Mouse (Mus musculus): ENCODE measurements around the gene Slamf9. TPM values are rescaled to one million over a fixed set of nuclear protein-coding genes. Genes with fewer than 3 reads are reported as not detected.
A peak's percentile ranks its signal among the peaks of the same experiment; 100 is the strongest.

Slamf9 gene
- polyA plus RNA-seq, 1 experiment from 2014 or later = 1.5 TPM

- TF ChIP-seq CTCF (IDR thresholded peaks at IDR 0.05; ENCODE audit: low read depth) (no peak), EP300 (IDR thresholded peaks at IDR 0.05; ENCODE audit: low read depth) (no peak)
- Histone ChIP-seq H3K4me2 (ENCODE audit: low read depth, low read length) (peak overlapping the region; percentile 64), H3K9ac (replicated peaks) (no peak overlapping the region), H3K36me3 (replicated peaks; ENCODE audit: insufficient read depth, low read length) (no peaks in the 10 kb centered on the region), H3K9me3 (ENCODE audit: low read length) (no peaks in the 10 kb centered on the region), H3K27ac (ENCODE audit: low read depth) (no peak overlapping the region), H3K4me1 (ENCODE audit: insufficient read depth) (peaks cover 3% of the 10 kb centered on the region; the same call in 1 of the 2 replicates), H3K27me3 (ENCODE audit: insufficient read depth, low read length) (no peaks in the 10 kb centered on the region), H3K4me3 (ENCODE audit: low read depth, low read length) (no peak overlapping the region)
- ATAC-seq (peak; percentile 14; the same call in 1 of the 2 replicates), DNase-seq (peak; percentile 12)
- WGBS (ENCODE audit: insufficient replicate concordance) = 51% methylated on average over 12 of the region's 12 CpGs
These were observed 14.6 kb downstream of the Slamf9 start for GRCm38 (mm10) chr1:172489585-172490250.

- no peak overlapping the region for H3K27ac ChIP-seq (ENCODE audit: low read depth)
- H3K4me1 ChIP-seq (ENCODE audit: insufficient read depth) = peaks cover 3% of the 10 kb centered on the region; the same call in 1 of the 2 replicates
- no peaks in the 10 kb centered on the region for H3K9me3 ChIP-seq (ENCODE audit: low read length)
- ATAC-seq = peak; percentile 43; the same call in 1 of the 2 replicates
- H3K9ac ChIP-seq (replicated peaks) = no peak overlapping the region
- H3K36me3 ChIP-seq (replicated peaks; ENCODE audit: insufficient read depth, low read length) = no peaks in the 10 kb centered on the region
- peak overlapping the region; percentile 64 for H3K4me2 ChIP-seq (ENCODE audit: low read depth, low read length)
- WGBS (ENCODE audit: insufficient replicate concordance) = 12% methylated on average over 9 of the region's 10 CpGs
- peak; percentile 88 for DNase-seq
- no peak overlapping the region; the same call in 1 of the 2 replicates for H3K4me3 ChIP-seq (ENCODE audit: low read depth, low read length)
- TF ChIP-seq CTCF (IDR thresholded peaks at IDR 0.05; ENCODE audit: low read depth) = peak; percentile 98
- no peak for TF ChIP-seq EP300 (IDR thresholded peaks at IDR 0.05; ENCODE audit: low read depth)
- H3K27me3 ChIP-seq (ENCODE audit: insufficient read depth, low read length) = no peaks in the 10 kb centered on the region
These were observed 15.1 kb downstream of the Slamf9 start for GRCm38 (mm10) chr1:172490261-172490661.

GRCm38 (mm10) chr1:172492047-172492446 is 16.9 kb downstream of the Slamf9 start:
- no peaks in the 10 kb centered on the region for H3K9me3 ChIP-seq (ENCODE audit: low read length)
- TF ChIP-seq CTCF (IDR thresholded peaks at IDR 0.05; ENCODE audit: low read depth) (no peak), EP300 (IDR thresholded peaks at IDR 0.05; ENCODE audit: low read depth) (no peak)
- no peaks in the 10 kb centered on the region for H3K36me3 ChIP-seq (replicated peaks; ENCODE audit: insufficient read depth, low read length)
- no peak overlapping the region for H3K27ac ChIP-seq (ENCODE audit: low read depth)
- peaks cover 3% of the 10 kb centered on the region; the same call in 1 of the 2 replicates for H3K4me1 ChIP-seq (ENCODE audit: insufficient read depth)
- no peak overlapping the region for H3K9ac ChIP-seq (replicated peaks)
- H3K4me3 ChIP-seq (ENCODE audit: low read depth, low read length) = no peak overlapping the region
- 83% methylated on average over 8 of the region's 8 CpGs for WGBS (ENCODE audit: insufficient replicate concordance)
- no peak overlapping the region for H3K4me2 ChIP-seq (ENCODE audit: low read depth, low read length)
- no peaks in the 10 kb centered on the region for H3K27me3 ChIP-seq (ENCODE audit: insufficient read depth, low read length)
- ATAC-seq = no peak
- DNase-seq = peak; percentile 15

GRCm38 (mm10) chr1:172493516-172493915 is 18.4 kb downstream of the Slamf9 start:
- ATAC-seq (no peak), DNase-seq (no peak)
- TF ChIP-seq EP300 (IDR thresholded peaks at IDR 0.05; ENCODE audit: low read depth) (no peak), CTCF (IDR thresholded peaks at IDR 0.05; ENCODE audit: low read depth) (no peak)
- no peak overlapping the region for H3K9ac ChIP-seq (replicated peaks)
- H3K36me3 ChIP-seq (replicated peaks; ENCODE audit: insufficient read depth, low read length) = no peaks in the 10 kb centered on the region
- WGBS (ENCODE audit: insufficient replicate concordance) = 48% methylated on average over 6 of the region's 6 CpGs
- no peaks in the 10 kb centered on the region for H3K27me3 ChIP-seq (ENCODE audit: insufficient read depth, low read length)
- no peak overlapping the region for H3K4me2 ChIP-seq (ENCODE audit: low read depth, low read length)
- H3K9me3 ChIP-seq (ENCODE audit: low read length) = no peaks in the 10 kb centered on the region
- no peak overlapping the region for H3K4me3 ChIP-seq (ENCODE audit: low read depth, low read length)
- no peak overlapping the region for H3K27ac ChIP-seq (ENCODE audit: low read depth)
- peaks cover 3% of the 10 kb centered on the region; the same call in 1 of the 2 replicates for H3K4me1 ChIP-seq (ENCODE audit: insufficient read depth)

GRCm38 (mm10) chr1:172496030-172496429 is 20.9 kb downstream of the Slamf9 start:
- no peaks in the 10 kb centered on the region for H3K9me3 ChIP-seq (ENCODE audit: low read length)
- H3K27ac ChIP-seq (ENCODE audit: low read depth) = no peak overlapping the region
- no peak overlapping the region for H3K4me2 ChIP-seq (ENCODE audit: low read depth, low read length)
- TF ChIP-seq CTCF (IDR thresholded peaks at IDR 0.05; ENCODE audit: low read depth) (no peak), EP300 (IDR thresholded peaks at IDR 0.05; ENCODE audit: low read depth) (no peak)
- 87% methylated on average over 17 of the region's 17 CpGs for WGBS (ENCODE audit: insufficient replicate concordance)
- DNase-seq (no peak), ATAC-seq (no peak)
- no peak overlapping the region for H3K4me3 ChIP-seq (ENCODE audit: low read depth, low read length)
- H3K4me1 ChIP-seq (ENCODE audit: insufficient read depth) = peaks cover 6% of the 10 kb centered on the region; the same call in 1 of the 2 replicates
- no peaks in the 10 kb centered on the region for H3K36me3 ChIP-seq (replicated peaks; ENCODE audit: insufficient read depth, low read length)
- H3K27me3 ChIP-seq (ENCODE audit: insufficient read depth, low read length) = no peaks in the 10 kb centered on the region
- H3K9ac ChIP-seq (replicated peaks) = no peak overlapping the region

- no peak overlapping the region for H3K4me2 ChIP-seq (ENCODE audit: low read depth, low read length)
- no peak for ATAC-seq
These were observed 22.3 kb downstream of the Slamf9 start for GRCm38 (mm10) chr1:172497428-172497827.

More at GRCm38 (mm10) chr1:172497428-172497827, 22.3 kb downstream of the Slamf9 start:
- Histone ChIP-seq H3K27me3 (ENCODE audit: insufficient read depth, low read length) (no peaks in the 10 kb centered on the region), H3K4me1 (ENCODE audit: insufficient read depth) (peaks cover 15% of the 10 kb centered on the region), H3K9ac (replicated peaks) (no peak overlapping the region), H3K27ac (ENCODE audit: low read depth) (no peak overlapping the region), H3K9me3 (ENCODE audit: low read length) (no peaks in the 10 kb centered on the region), H3K36me3 (replicated peaks; ENCODE audit: insufficient read depth, low read length) (no peaks in the 10 kb centered on the region), H3K4me3 (ENCODE audit: low read depth, low read length) (no peak overlapping the region)
- DNase-seq = no peak
- WGBS (ENCODE audit: insufficient replicate concordance) = 44% methylated on average over 10 of the region's 10 CpGs
- TF ChIP-seq CTCF (IDR thresholded peaks at IDR 0.05; ENCODE audit: low read depth) = no peak
- TF ChIP-seq EP300 (IDR thresholded peaks at IDR 0.05; ENCODE audit: low read depth) = no peak

Data from liver, postnatal 0 days (tissue).